Mouse (Mus musculus) right cerebral cortex, postnatal 36 days (tissue): Measurements from ENCODE around the gene Epsti1.
A peak's percentile ranks its signal among the peaks of the same experiment; 100 is the strongest.

Experiments used
- DNase-seq, 2 experiments: peaks; one replicate each; pipeline ENCODE4 v3.0.0; 2022; ENCODE audit warnings: low spot score in 2 of 2, mixed read lengths in 1 of 2

Gene Epsti1

DNA sequence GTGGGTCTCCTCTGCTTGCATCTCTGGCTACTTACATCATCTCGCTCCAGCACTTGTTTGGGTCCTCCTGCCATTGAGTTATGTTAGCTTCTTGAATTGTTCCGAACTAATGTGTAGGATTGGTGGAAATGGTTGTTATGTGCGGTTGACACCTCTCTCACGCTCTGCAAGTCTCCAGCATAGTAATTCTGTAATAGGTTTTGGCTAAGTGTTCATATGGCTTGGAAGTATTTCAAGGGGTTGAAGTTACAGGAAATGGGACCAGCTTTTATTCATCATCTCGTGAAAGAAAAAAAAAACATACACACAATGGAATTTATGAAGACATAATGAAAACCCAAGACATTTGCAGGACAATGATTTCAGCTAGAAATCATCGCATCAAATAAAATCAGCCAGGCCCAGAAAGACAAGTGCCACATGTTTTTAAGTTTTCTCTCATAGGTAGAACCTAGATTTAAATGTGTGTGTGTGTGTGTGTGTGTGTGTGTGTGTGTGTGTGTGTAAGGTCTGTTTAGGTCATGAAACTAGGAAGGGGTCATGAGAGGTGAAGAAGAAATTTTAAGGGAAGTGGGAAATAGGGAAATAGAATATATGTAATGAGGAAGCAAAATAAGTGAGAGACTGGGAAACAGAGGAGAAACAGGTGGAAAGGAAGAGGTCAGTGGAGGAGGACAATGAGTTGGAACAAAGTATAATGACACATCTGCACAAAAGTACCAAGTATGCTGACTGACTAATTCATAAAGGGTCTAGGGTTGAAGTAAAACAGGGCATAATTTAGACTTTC lies 19.2 kb downstream of the Epsti1 start:
- DNase-seq: no peak

GRCm38 (mm10) chr14:77925414-77925813 lies 21.4 kb downstream of the Epsti1 start:
- no peak for DNase-seq

DNA sequence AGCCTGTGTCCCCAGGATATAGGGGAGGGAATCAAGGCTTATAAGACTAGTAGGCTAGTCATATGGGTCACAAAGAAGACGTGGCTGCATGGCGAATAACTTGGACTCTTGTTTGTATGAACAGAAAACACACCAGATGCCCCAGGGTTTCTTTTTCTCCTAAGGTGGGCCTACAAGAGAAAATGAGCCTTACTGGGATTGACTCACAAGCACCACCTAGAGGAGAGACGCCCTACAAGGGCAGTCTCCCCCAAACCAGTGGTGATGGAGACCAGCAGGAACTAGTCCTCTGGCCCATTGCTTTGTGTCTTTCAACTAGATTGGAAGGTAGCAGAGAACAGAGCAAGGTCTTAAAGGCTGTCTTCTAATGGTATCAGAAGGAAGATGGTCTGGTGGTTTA lies 22.7 kb downstream of the Epsti1 start:
- peak in 1 of 2 experiments; percentile 7 for DNase-seq

DNA sequence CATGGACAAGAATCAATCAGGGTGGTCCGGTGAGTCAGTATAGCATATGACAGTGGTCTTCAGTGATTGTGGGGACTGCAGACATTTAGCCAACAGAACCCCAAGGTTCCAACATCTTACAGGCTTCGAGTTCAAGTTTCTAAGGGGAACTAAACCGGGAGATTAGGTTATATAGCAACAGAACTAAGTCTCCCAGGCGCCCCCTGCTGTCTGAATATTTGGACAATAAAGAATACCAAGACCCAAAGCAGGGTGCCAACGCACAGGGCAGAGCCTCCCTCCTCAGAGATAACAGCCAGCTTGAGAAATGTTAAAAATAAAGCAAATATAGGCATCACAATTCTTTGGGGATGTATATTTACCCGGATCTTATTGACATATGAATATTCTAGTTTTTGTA lies 24.0 kb downstream of the Epsti1 start:
- DNase-seq: peak; percentile 55 to 57

- DNase-seq: no peak
These were observed 24.6 kb downstream of the Epsti1 start for GRCm38 (mm10) chr14:77928653-77929052.

DNA sequence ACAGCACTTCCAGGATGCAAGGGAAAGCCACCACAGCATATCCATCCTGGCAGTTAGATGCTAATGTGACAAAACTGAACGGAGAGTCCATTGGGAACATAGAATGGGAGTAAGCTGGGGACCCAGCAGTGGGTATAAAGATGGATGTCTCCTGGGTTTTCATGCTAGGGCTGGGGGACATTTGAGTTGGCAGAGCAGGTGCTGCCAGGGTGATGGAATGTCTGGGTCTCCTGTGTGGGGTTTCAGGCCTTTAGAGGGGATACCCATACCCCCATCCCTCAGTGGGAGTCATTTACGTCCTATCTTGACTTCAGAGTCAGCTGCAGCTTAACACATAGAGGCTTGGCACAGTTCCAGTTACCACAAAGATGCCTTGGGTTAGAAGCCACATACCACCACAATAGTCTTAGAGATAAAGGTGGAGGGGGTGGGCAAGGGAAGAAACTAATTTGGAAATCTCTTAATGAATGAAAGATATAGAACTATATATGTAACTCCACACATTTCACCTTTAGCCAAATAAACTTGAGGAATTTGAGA lies 25.2 kb downstream of the Epsti1 start:
- DNase-seq: no peak

GRCm38 (mm10) chr14:77932150-77933047 lies 28.4 kb downstream of the Epsti1 start:
- DNase-seq: no peak

- DNase-seq: no peak
These were observed 29.2 kb downstream of the Epsti1 start for GRCm38 (mm10) chr14:77933243-77933642.

GRCm38 (mm10) chr14:77934431-77934830 lies 30.4 kb downstream of the Epsti1 start:
- no peak for DNase-seq

DNA sequence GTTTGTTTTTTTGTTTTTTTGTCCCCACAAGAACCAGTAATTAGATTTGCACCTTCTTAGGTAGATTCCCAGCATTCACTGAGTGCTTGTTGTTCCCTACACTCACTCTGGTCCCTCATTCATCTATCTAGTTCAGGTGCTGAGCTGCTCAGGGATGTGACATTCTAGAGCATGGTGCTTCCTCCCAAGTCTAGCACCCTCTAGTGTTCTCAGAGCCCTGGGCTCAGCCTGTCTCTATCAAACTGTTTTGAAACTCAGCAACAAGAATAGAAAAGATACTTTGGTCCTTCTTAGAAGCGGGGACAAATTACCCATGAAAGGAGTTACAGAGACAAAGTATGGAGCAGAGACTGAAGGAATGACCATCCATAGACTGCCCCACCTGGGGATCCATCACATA lies 37.1 kb downstream of the Epsti1 start:
- no peak for DNase-seq

- DNase-seq: no peak
These were observed 38.2 kb downstream of the Epsti1 start for GRCm38 (mm10) chr14:77942235-77942634.

- no peak for DNase-seq
These were observed 38.9 kb downstream of the Epsti1 start for GRCm38 (mm10) chr14:77942793-77943558.

DNA sequence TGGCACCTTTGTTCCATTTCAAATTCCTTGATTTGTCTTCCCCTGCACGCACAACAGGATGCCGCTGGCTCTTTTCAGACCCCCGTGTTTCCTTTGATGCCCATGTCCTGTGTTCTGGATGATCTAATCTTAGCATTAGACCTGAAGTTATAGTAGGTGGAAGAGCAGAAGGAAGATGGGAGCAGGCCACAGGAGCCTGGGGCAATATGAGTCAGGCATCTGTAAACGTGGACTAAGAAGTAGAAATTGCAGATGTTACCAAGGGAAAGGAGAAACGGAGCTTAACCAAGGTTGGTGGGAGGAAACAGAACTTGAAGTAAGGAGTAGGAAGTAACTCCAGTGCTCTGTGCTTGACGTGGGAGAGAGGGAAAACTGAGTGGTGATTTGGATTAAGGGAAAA lies 57.7 kb downstream of the Epsti1 start:
- no peak for DNase-seq

DNA sequence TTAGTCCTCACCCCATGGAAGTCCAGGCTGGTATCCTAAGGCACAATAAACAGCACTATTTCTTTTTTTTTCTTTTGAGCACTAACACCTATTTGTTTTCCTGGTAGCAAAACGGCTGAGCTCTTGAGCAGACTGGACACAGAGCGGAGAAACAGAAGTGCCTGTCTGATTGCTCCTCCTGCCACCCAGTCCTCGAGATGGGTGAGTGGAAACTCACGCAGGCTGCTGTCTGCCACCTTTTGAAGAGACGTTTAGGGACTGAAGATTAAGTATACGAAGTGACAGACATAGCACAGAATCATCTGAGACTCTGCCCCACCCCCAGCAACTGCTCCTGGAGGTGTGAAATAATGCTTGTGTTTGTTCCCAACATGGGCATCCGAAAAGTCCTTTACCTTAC lies 59.5 kb downstream of the Epsti1 start:
- DNase-seq: no peak

DNA sequence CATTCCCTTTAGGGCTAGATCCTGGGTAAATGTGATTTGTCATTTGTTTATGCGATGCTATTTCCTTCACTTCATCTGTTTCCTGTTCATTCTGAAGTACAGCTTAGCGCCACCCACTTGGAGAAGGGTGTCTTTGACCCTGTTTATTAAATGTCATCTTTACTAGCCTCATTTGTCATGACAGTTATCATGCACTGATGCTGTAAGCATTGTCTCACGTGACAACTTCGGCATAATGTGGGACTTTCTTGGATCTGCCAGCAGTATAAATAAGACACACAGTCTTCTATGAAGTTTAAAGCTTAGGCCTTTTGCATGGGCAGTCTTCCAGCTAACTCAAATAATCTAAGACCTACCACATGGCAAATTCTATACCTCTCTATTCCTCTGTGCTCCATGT lies 67.3 kb downstream of the Epsti1 start:
- DNase-seq: no peak

DNA sequence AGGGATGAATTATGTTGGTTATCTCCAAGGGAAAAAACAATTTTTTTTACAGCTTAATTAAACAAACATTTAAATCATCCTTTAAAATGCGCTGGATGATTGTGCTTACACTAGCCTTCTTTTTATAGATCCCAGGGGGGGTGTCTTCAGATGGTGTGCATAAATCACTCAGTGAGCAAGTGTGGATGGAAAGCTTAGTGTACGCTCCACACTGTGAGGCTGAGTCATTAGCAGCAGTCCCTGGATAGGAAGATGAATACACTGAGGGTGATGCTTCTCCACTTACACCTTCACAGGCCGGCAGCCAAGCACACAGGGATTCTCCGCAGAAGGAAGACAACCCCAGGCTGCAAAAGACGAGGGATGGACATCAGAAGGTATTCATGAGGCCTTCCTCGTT lies 70.2 kb downstream of the Epsti1 start:
- peak; percentile 4 to 6 for DNase-seq

DNA sequence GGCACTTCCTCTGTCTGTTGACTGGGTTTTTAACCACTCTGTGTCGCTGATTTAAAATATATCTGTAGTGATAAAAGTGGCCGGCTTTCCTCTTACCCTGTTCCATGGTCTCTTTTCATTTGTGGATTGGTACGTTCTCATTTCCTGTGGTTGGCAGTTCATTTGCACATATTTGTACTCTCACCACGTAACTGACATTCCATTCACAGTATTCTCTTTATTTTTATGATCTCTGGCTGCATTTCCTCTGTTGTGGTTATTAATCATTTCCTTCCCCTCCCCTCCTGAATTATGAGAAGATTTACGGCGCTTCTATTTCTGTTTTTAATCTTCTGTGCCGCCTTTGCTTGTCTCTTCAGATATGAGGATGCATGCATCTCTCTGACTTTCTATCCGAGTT lies 71.7 kb downstream of the Epsti1 start:
- DNase-seq: no peak

GRCm38 (mm10) chr14:77981516-77981915 lies 77.5 kb downstream of the Epsti1 start:
- DNase-seq: no peak

DNA sequence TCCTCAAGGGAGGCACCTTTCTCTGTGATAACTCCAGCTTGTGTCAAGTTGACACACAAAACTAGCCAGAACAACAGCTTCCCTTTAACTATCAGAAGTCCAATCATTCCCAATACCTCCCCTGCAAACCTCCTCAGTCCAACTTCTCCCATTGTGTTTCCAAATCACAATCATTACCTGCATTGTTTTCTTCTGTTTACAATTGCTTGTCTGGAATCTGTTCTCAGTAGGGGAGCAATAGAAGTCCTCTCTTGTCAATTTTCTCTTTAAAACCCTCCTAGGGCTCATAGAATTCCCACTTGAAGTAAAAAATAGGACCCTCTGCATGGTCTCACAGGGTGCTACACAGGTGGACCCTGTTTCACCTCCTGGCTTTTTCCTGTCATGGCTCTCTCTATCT lies 93.7 kb downstream of the Epsti1 start:
- no peak for DNase-seq

DNA sequence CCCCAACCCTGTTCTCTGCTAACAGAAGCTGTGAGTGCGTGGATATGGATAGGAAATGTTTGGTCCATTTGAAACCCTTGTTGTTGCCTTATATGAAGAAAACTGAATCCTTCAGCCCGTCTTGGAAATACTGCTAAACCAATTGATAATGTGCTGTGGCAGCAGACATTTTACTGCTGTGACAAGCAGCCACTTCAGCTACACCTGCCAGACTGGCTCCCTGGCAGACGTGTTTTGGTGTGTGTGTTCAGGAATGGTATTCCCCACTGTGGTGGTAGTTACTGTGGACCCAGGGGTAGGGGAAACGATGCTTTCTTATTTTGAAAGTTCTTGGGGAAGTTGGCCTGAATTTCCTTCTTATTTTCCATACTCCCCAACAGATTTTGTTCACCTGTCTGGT lies 100.4 kb downstream of the Epsti1 start:
- no peak for DNase-seq

DNA sequence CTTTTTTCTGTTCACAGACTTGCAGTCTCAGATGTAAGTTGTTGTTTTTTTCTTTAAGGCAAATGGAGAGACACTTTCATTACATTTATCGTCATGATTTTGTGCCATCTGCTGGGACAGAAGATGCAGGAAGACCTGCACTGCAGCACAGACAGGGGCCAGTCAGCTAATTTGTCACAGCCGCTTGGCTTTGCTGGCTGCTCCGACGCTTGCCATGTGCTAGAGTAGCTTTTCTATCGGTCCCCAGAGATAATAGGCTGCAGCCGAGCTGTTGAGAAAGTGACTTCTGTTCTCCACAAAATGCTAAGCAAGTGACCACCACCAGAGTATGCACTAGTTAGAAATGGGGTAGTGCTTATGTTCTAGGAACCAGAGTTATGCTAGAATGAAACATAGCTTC lies 104.0 kb downstream of the Epsti1 start:
- no peak for DNase-seq

DNA sequence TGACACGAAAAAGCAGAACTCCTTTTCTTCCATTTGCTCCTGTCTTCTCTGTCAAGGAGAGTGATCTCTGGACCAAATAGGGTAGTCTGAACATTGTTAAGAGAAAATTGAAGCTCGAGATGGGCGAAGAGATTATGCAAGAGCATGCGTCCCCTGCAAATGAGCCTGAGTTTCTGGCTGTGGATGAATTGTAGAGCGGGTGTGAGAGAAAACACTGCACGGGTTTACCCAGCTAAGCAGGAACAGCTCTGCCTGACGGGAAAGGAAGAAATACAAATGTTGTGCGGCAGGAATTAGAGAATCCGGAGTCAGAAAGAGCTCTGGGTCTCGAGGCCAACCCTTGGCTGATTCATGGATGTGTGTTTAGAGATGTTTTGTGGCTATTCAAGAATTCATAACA lies 107.8 kb downstream of the Epsti1 start:
- no peak for DNase-seq
